Mouse (Mus musculus) hindbrain, postnatal 0 days (tissue): ENCODE results near the gene Ppp1cc. TPM values are rescaled to one million over a fixed set of nuclear protein-coding genes. Genes with fewer than 3 reads are reported as not detected.

Experiments used
- ATAC-seq: fragments of 200-750 bp; cut with Nextera tagmentation; 2 replicates; pipeline ENCODE4 v1.8.0; 2017; ENCODE audit warnings: mild to moderate bottlenecking, moderate TSS enrichment, moderate library complexity
- DNase-seq: peaks from one replicate; pipeline ENCODE4 v3.0.0-alpha.2; 2015; ENCODE audit warnings: low spot score
- H3K27ac ChIP-seq: fragments of 300-500 bp; sonication (generic); 2 replicates; pipeline ENCODE4 v1.5.1; 2014; ENCODE audit warnings: mild to moderate bottlenecking
- H3K27me3 ChIP-seq: fragments of 300-500 bp; sonication (generic); 2 replicates; pipeline ENCODE4 v1.6.1; 2014; ENCODE audit warnings: low read length, mixed read lengths; ENCODE audit not compliant: insufficient read depth
- H3K36me3 ChIP-seq: fragments of 300-500 bp; sonication (generic); 2 replicates; pipeline ENCODE4 v1.6.1; 2014; ENCODE audit warnings: low read length, mixed read lengths; ENCODE audit not compliant: insufficient read depth
- H3K4me1 ChIP-seq: fragments of 300-500 bp; sonication (generic); 2 replicates; pipeline ENCODE4 v1.6.1; 2014; ENCODE audit warnings: antibody characterized with exemption, low read length, mixed read lengths; ENCODE audit not compliant: insufficient read depth
- H3K4me2 ChIP-seq: fragments of 300-500 bp; sonication (generic); 2 replicates; pipeline ENCODE4 v1.6.1; 2014; ENCODE audit warnings: low read depth, mild to moderate bottlenecking, low read length, moderate library complexity, mixed read lengths
- H3K4me3 ChIP-seq: fragments of 300-500 bp; sonication (generic); 2 replicates; pipeline ENCODE4 v1.5.1; 2014; ENCODE audit warnings: low read length
- H3K9ac ChIP-seq: fragments of 300-500 bp; sonication (generic); replicated peaks from 2 replicates; pipeline ENCODE4 v1.6.1; 2014; ENCODE audit warnings: mild to moderate bottlenecking, low read length, moderate library complexity, mixed read lengths
- H3K9me3 ChIP-seq: fragments of 300-500 bp; sonication (generic); 2 replicates; pipeline ENCODE4 v1.6.1; 2016; ENCODE audit warnings: low read length, mixed read lengths
- CTCF ChIP-seq: IDR thresholded peaks from 2 replicates; pipeline ENCODE4 v1.5.1; 2016; ENCODE audit warnings: antibody characterized with exemption, control low read depth, low read depth
- WGBS: fragments of 180-500 bp; shearing (Covaris S2); extraction: QIAGEN DNeasy Blood & Tissue Kit; methylation state at CpG from one replicate; pipeline ENCODE4 v1.1.7; 2014; 5-methylcytosine and 5-hydroxymethylcytosine counted together
- polyA plus RNA-seq: library from polyadenylated mRNA; unstranded; fragments of >200 nt; fragmentation: Nextera tagmentation; extraction: Ambion mirVana; gene quantifications from 2 replicates; pipeline ENCODE4 v1.2.1, GENCODE M21; 2015
- total RNA-seq: library from RNA; depleted of rRNA; stranded (reverse); fragments of >200 nt; gene quantifications from 2 replicates; pipeline ENCODE4 v1.2.3, GENCODE M21; 2014; rRNA removed

Gene Ppp1cc
- total RNA-seq (205 and 207 TPM in 2 replicates), polyA plus RNA-seq (177 and 184 TPM in 2 replicates)

DNA sequence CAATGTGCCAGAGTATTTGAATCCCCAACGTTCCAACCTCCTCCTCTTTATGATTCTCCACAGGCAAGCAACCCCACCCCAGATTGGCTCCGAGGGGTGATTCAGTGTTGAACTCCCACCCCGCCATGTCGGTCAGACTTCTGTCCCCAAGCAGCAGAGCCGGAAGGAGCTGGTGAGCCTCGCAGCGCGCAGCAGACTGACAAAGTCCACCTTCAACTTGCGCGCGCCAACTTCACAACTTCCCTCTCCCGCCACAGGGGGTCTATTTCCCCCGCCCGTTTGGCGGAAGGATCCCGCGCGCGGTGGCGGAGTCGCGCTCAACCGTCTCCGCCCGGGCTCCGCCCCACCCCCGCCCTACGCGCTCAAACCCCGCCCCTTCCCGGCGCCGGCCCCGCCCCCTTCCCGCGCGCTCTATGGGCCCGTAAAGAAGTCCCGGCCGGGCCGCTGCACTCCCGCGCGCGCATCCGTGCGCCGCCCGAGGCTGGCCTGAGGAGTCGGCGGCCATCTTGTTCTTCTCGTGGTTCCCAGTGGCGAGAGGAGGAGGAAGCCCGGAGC lies at the start of gene Ppp1cc:
Ppp1cc (plus strand) TSS at position 452 of the 555 bp plus-strand sequence.
- Histone ChIP-seq H3K4me3 (peak within 1 kb of the TSS; percentile 95), H3K9ac (peak within 1 kb of the TSS; percentile 98), H3K9me3 (no peaks in the 10 kb centered on the region), H3K27me3 (no peaks in the 10 kb centered on the region), H3K4me2 (peak within 1 kb of the TSS; percentile 74), H3K4me1 (peaks cover 14% of the 10 kb centered on the region), H3K36me3 (no peaks in the 10 kb centered on the region; the same call in 1 of the 2 replicates), H3K27ac (peak within 1 kb of the TSS; percentile 85)
- TF ChIP-seq CTCF = peak; percentile 41; the same call in 1 of the 2 replicates
- ATAC-seq (peak; percentile 96), DNase-seq (peak; percentile 97)
- 1% methylated on average over 33 of the region's 54 CpGs for WGBS

DNA sequence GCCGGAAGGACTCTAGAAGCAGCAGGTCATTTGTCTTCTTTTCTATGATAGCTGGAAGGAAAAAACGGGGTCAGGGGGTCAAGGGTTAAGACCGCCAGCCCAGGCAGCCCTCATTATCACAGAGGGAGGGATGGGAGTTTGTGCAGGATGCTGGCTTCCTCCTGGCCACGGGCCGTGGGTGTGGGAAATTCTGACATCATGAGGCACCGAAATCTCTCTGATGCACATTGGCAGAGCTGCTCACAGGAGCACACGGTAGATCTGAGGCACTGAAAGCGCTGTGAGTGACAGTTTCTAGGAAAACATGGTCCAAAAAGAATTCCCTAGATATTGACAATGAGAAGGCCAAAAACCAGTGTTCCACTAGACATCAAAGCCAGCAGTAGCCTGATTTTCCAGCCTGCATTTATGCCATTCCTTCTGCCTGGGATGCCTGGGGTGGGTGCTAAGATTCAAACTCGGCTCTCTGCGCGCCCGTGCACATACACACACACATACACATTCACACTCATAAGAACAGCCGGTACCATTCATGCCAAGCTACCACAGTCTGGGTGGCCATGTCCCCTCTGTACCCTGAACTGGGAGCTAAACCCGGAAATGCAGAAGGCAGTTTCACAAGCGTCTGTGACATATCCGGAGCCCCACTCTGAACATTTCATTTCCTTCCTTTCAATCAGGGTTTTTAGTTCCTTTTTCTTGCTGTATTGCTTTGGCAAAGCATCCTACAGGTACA lies 48.6 kb upstream of the Ppp1cc start:
- Histone ChIP-seq H3K9ac (no peak overlapping the region), H3K36me3 (no peaks in the 10 kb centered on the region), H3K4me1 (no peaks in the 10 kb centered on the region), H3K4me3 (no peak overlapping the region), H3K27ac (no peak overlapping the region), H3K4me2 (no peak overlapping the region), H3K27me3 (no peaks in the 10 kb centered on the region), H3K9me3 (no peaks in the 10 kb centered on the region)
- ATAC-seq (no peak), DNase-seq (no peak)
- no peak for TF ChIP-seq CTCF
- 49% methylated on average over 16 of the region's 16 CpGs for WGBS

DNA sequence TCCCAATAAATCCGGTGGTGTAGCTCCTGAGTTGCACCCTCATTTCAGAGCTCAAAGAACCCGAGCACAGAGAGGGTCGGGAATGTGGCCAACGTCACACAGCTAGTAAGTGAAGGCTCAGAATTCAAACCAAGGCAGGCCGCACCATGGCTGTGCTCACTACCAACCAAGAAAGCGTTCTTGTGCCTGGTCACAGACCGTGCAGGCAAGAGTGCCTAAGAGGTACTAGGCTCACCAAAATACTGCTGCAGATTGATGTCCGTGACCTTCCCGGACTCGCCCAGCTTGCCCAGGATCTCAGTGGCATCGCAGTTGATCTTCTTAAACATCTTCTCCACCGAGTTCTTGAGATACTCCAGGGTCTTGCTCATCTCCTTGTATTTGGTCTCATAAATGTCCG lies 47.5 kb upstream of the Ppp1cc start:
- ATAC-seq (no peak), DNase-seq (no peak)
- no peak overlapping the region for H3K9ac ChIP-seq
- H3K27ac ChIP-seq = no peak overlapping the region
- 92% methylated on average over 13 of the region's 13 CpGs for WGBS
- H3K9me3 ChIP-seq = no peaks in the 10 kb centered on the region
- H3K36me3 ChIP-seq = no peaks in the 10 kb centered on the region
- TF ChIP-seq CTCF = no peak
- no peak overlapping the region for H3K4me3 ChIP-seq
- H3K27me3 ChIP-seq = no peaks in the 10 kb centered on the region
- H3K4me1 ChIP-seq = no peaks in the 10 kb centered on the region
- H3K4me2 ChIP-seq = no peak overlapping the region

DNA sequence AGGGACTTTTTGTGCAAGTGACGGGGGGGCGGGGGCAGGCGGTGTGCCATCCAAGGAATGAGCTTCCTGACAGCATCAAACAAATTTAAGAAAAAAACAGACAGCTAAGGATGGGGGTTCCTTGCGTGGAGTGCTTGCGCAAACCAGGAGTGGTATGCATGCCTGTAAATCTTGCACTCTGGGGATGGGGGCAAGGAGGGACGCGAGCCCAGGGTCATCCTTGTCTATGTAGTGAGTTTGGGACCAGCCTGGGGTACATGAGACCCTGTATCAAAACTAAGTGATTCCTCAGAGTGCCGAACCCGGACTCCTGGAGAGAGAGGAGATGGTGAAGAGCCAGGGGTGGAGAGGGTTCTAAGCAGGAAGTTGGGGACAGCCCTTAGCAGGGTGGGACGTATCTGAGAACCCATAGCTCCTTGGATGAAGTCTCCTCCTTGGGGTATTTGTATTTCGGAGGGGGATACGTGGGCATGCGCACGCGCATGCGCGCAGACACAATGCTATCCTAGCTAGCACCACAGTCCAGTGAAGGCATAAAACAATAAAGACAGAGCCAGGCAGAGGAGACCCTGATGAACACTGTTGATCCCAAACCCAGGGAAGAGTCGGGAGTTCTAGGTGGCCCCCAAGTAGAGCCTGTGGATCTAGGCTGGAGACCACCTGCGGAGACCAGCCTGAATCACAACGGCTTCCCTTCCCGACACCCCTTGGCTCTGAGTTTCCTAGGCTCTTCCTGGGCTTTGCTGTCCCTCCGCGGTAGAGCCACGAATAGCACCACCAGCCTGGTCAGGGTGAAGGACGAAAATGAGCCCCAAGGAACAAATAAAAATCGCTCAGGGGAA lies 46.8 kb upstream of the Ppp1cc start:
- H3K4me2 ChIP-seq = no peak overlapping the region
- H3K4me3 ChIP-seq = no peak overlapping the region
- DNase-seq (no peak), ATAC-seq (no peak)
- no peaks in the 10 kb centered on the region for H3K4me1 ChIP-seq
- TF ChIP-seq CTCF = peak; percentile 29; the same call in 1 of the 2 replicates
- H3K27ac ChIP-seq = no peak overlapping the region
- no peak overlapping the region for H3K9ac ChIP-seq
- no peaks in the 10 kb centered on the region for H3K36me3 ChIP-seq
- WGBS = 67% methylated on average over 26 of the region's 26 CpGs
- H3K27me3 ChIP-seq = no peaks in the 10 kb centered on the region
- no peaks in the 10 kb centered on the region for H3K9me3 ChIP-seq

DNA sequence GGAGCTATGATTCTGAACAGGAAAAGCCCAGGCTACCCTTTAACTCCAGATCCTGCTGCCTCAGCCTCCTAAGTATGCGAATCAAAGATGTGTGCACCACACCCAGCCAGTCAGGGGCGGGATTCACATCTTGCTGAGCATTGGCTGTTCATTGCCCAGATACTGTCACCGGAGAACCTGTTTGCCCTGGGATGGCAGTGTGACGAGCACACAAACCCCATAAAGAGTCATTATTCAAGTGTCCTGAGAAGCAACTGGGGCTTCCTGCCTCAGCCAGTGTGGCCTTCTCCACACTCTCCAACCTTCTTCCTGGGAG lies 46.2 kb upstream of the Ppp1cc start:
- ATAC-seq = no peak
- H3K9me3 ChIP-seq = no peaks in the 10 kb centered on the region
- H3K4me3 ChIP-seq = no peak overlapping the region
- no peak for TF ChIP-seq CTCF
- no peaks in the 10 kb centered on the region for H3K36me3 ChIP-seq
- H3K27ac ChIP-seq = no peak overlapping the region
- no peak overlapping the region for H3K4me2 ChIP-seq
- 54% methylated on average over 4 of the region's 4 CpGs for WGBS
- H3K4me1 ChIP-seq = no peaks in the 10 kb centered on the region
- no peaks in the 10 kb centered on the region for H3K27me3 ChIP-seq
- H3K9ac ChIP-seq = no peak overlapping the region
- no peak for DNase-seq

DNA sequence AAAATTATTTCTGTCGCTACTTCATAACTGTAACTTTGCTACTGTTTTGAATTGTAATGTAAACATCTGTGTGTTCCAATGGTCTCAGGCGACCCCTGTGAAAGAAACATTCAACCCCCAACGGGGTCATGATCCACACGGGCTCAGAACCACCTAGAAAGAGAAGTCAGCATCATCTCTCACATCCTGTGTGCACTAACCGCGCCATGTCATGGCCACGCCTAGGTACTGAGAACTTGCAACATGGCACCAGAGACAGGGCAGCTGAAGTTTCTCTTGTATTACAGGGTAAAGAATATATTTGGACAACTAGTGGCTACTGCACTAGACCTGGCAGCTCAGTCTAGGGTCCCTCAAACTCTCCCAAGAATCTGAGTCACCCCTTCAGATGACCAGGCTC lies 44.6 kb upstream of the Ppp1cc start:
- no peaks in the 10 kb centered on the region for H3K36me3 ChIP-seq
- no peak overlapping the region for H3K4me3 ChIP-seq
- ATAC-seq = no peak
- TF ChIP-seq CTCF = no peak
- H3K9ac ChIP-seq = no peak overlapping the region
- WGBS = 79% methylated on average over 7 of the region's 7 CpGs
- no peak for DNase-seq
- no peak overlapping the region for H3K27ac ChIP-seq
- H3K4me2 ChIP-seq = no peak overlapping the region
- H3K9me3 ChIP-seq = no peaks in the 10 kb centered on the region
- no peaks in the 10 kb centered on the region for H3K4me1 ChIP-seq
- H3K27me3 ChIP-seq = no peaks in the 10 kb centered on the region
